Mouse (Mus musculus) kidney, postnatal 4 days (tissue): ENCODE data around the gene Ascc2.
"Not testable (repeated sequence)": the region's sequence is repeated elsewhere in the genome, so short reads cannot be mapped to it uniquely, and the experiment has no call there.

Experiments used
- DNase-seq, 2 experiments: peaks; one replicate each; pipeline ENCODE4 v3.0.0; 2021; ENCODE audit warnings: mixed read lengths in 2 of 2

Ascc2 gene

DNA sequence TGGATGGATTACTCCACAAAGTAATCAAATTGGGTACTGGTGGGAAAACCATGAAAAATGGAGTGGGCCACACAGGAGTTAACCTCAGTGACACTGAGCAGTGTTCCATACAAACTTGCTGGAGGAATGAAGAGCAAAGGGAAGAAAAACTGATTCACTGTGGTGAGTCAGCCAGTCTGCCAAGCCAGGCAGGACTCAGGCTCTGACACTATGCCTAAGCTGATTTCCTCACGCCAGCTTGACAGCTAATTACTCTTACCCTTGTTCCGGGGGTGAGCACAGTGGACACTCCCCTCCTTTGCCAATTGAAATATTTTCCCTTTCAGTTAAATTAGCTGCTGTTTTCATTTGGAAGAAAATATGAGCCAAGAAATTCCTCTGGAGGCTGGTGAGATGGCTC, 4.1 kb upstream of the Ascc2 start:
- DNase-seq = no peak

DNA sequence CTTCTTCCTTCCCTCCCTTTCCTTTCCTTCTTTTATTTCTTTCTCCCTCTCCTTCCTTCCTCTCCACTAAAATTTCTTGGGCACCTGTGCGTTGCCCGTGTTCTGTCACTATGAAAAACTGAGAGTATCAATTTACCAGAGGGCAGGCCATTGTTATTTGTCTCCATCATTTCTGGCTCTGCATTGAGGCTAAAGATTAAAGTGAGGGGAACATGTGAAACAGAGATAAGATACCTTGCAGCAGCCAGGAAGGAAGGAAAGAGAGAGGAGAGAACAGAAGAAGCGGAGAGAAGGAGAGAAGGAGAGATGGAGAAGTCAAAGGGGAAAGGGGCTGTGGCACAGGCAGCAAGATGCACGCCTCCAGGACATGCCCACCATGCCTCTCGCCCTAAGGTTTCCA, 3.2 kb upstream of the Ascc2 start:
- no peak for DNase-seq

DNA sequence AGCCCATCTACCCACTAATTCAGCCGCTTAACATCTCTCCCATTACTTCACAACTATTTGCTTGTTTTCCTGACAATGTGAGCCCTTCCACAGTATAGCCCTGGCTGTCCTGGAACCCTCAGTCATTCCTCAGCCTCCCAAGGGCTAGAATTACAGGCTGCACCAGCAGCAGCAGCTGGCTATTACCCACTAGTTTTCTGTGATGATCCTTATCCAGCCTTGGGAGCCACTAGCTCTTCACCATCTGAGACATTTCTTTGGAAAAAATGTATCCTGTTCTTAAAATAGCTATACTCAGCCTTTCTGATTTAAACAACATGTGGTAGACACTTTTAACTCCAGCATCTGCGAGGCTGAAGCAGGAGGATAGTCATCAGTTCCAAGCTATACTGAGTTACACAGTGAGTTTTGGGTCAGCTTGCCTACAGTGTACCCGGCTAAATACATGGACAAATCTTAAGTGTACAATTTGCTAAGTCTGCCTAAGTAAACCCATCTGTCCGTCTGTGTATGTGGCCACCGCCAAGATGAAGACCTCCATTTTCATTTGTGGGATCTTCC, 685 bp upstream of the Ascc2 start:
- DNase-seq = no peak

DNA sequence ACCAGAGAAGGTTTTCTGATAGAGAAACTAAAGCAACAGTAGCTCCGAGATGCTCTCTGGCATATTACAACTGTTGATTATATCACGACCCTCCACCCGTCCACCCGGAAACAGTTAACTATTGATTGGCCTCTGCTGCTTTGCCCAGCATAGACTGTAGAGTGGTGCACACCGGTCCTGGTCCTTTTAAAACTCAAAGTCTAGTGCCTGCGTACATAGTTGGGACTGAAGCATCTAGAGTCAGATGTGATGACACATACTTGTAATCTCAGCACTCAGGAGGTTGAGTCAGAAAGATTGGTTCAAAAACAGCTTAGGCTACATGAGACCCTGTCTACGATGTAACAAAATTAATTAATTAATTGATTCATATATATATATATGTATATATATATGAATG, 714 bp downstream of the Ascc2 start:
- no peak for DNase-seq

DNA sequence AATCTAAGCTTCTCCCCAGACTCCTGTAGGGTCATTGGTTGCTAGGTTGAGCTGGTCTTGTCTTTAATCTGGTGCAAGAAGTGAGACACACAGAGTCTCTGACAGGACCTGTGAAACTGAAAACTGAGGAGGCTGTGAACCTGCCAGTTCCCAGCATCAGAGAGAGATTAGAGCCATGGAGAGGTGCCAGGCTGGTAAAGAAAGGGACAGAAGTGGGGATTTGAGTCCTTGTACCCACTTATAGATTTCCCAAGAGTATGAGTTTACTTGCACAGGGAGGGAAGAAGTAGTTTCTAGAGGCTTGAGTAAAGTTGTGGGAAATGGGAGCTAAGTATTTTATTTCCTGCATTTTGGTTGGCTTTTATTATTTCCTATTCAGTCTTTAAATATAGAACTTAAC, 3.6 kb downstream of the Ascc2 start:
- DNase-seq = no peak

DNA sequence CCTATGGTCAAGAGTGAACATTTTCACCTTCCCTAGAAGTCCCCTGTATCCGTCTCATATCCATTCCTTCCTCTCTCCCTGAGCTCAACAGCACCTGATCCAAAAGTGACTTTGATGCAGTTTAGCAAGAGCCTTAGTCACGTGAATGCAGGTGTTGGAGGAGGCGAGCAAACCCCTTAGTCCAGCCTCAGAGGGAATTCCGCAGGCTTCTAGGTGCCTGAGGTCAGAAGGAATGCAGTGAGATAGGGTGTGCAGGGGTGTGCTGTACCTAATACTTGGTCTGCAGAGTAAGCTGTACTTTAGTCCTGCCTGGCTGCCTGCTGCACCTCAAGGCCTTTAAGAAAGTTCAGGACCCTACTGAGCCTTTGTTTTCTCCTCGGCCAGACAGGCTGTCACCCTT, 6.2 kb downstream of the Ascc2 start:
- DNase-seq = no peak

DNA sequence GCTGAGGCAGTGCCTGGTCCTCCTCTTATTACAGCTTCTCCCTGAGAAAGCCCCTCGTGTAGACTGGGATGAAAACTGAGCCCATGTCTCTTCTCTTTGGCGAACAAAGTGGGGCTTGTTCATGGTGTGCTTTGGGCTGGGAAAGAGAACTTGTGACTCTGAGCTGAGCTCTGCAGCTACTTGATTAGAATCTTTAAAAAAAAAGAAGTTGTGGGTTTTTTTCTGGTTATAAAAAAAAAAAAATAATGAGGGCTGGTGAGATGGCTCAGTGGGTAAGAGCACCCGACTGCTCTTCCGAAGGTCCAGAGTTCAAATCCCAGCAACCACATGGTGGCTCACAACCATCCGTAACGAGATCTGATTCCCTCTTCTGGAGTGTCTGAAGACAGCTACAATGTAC, 7.6 kb downstream of the Ascc2 start:
- DNase-seq = not testable (repeated sequence)

DNA sequence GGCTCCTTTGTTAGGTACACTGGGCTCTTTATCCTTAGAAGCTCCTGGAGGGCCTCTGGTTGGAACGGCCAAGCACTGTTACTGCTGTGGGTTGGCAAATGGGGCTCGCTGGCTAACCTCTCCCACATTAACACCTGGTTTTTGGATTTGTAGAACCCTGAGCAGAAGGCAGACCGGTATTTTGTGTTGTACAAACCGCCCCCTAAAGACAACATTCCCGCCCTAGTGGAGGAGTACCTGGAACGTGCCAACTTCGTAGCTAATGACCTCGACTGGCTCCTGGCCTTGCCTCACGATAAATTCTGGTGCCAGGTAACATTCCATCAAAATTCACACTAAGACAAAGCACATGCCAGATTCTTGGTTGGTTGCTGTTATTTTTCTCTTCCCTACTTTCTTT, 8.9 kb downstream of the Ascc2 start:
- DNase-seq = no peak

DNA sequence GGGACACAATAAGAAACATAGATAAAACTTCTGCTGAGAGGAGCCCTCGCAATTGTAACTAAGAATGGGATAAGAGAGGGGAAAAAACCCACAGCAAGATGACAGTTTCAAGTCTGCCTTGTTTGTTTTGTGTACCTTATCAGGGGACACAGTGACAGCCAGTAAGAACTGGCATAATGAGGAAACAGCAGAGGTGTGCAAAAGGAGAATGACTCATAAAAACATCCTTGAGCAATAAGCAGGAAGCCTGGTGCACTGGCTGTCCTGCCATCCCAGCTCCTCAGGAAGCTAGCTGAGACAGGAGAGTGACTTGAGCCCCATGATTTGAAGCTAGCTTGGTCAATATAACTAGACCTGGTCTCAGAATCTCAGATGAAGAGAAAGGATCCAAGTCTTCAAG, 22.3 kb downstream of the Ascc2 start:
- no peak for DNase-seq

DNA sequence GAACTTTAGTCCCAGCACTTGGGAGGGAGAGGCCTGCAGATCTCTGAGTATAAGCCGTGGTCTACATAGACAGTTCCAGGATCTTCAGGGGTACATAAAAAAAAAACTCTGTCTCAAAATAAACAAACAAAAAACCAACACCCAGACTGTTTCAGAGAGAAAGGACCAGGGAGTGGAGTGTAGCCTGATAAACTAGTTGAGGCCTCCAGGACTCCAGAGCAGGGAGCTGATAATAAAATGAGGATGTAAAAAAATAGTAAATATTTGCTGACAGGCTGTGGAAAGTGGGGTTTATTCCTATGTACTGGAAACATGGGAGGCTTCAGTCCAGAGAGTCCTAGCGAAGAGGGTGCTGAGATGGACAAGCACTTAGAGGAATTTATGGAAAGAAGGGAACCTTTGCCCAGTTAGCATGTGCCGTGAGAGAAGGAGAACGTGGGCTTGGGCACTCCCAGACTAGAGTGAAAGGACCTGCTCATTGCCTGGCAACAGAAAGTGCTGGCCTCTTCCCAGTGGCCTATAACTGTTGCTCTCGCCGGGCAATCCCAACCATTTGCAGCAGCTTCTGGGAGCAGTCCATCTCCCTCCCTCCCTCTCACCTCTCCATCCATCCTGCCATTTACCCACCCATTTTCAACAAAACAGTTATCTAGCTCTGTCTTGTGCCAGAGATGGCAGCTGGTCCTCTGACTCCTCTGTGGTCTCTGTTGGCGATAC, 22.9 kb downstream of the Ascc2 start:
- DNase-seq = no peak

DNA sequence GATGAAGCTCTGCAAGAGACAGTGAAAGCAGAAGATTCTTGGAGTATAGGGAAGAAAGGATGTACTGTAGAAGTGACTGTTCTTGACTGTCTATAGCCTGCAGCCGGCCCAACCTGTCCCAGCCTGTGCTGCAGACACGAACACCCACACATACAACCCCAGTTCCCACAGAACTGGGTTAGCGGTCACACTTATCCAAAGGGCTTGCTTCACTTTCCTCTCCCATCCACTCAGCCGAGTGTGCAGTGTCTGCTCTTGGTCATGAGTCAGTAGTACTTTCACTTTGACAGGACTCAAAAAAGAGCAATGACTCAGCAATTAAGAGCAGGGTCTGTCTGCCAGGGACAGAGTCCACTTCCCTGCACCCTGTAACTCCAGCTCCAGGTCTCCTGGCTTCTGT, 23.8 kb downstream of the Ascc2 start:
- no peak for DNase-seq

DNA sequence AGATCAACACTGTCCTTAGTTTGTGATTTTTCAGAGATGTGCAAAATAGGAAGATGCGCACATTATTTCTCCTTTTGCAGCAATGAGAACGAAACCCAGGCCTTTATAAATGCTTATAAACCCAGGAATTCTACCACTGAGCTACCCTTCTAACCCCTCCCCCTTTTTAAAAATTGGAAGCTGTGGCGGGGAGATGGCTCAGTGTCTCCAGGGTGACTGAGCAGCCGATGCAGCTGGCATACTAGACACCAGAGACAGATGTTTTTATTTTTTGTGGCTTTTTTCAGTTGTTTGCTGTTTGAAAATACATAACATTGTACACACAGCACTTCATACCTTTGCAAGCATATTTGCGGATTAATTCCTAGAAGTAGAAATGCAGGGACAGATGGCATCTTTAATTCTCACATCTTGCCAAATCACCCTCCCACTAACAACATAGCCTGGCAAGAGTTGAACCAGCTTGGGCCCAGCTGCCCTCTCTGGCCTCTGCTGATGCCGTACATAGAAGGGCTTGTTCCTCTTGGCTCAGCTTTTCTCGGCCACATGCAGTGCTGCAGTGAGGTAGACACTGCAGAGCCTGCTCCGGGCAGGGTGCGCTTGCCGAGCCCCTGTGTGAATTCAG, 24.4 kb downstream of the Ascc2 start:
- DNase-seq = no peak

DNA sequence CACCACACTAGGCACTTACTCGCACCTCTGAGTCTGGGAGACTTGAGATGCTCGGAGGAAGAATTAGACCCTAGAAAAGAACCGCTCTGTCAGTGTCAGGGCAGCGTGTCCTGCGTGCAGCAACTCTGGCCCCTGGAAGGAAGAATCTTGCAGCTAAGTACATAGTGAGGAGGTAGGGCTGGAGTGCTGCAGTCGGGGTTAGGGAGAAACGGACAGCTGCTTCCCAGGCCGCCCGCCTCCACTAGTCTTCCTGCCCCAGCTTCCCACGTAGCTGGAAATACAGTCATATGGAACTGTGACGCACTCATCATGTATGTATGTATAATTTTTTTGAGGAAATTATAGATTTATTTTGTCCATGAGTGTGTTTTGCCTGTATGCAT, 24.9 kb downstream of the Ascc2 start:
- DNase-seq = no peak

DNA sequence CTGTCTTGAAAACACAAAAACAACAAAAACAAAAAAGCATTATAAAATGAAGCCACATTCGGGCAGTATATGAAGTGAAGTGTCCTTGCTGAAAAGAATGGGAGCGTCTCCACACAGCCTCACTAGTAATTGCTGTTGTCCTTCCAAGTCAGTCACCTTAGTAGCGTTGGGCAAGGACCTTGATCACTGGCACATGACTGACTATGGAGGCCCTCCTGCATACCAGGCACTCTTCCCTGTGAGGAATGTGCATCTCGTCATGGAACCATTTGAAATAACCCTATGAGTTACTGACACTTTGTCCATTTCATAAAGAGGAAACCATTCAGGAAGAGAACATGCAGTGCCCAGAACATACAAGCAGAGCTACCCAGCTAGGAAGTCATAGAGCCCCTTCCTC, 34.2 kb downstream of the Ascc2 start:
- DNase-seq = no peak

DNA sequence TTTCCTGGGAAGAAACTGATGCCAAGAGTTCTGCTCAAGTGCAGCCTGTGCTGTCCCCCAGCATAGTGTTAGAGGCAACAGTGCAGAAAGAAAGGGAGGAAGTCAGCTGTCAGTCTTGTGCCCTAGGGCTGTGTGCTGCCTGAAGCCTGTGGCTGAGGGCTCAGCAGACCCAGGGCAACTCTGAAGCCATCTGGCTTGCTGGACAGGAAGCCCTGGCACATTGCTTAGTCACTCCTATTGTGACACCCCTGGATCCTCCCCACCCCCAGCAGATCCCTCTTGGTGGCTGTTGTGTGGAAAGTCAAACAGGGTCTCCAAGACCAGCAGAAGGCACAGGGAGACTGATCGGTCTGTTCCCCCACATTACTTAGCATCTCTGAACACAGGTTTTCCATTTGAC, 37.0 kb downstream of the Ascc2 start:
- no peak for DNase-seq

DNA sequence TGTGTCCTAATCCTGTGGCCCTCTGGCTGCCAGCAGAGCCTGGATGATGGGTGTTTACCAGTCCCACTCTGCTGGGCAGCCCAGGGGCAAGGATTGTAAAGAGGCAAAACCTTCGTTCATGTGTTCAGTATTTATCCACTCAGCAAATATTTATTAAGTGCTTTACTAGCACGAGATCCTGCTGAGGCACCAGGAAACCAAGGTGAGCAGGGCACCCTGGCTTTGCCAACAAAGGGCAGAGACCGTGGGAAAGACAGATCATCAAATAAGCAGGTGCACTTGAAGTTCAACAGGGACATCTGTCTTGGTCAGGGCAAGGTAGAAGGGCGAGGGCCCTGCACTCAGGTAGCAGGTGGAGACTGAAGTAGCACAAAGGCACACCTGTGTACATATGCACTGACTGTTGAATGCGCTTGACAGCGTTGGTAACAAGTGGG, 37.6 kb downstream of the Ascc2 start:
- DNase-seq = no peak

DNA sequence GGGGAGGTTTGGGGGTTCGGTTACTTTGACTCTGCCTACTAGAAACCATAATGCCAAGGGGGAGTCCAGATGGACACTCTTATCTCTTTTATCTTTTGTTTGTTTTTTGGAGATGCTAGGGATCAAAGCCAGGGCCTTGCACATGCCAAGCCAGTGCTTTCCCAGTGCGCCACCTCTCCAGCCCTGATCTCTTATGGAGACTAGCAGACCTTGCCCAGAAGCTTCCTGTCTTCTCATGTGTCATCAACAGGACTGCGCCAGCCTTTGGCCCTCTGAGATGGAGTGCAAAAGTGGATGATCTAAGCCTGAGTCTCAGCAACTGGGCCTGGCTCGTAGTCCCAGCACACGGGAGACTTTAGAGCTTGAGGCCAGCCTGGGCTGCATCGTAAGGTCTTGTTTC, 38.1 kb downstream of the Ascc2 start:
- no peak for DNase-seq

DNA sequence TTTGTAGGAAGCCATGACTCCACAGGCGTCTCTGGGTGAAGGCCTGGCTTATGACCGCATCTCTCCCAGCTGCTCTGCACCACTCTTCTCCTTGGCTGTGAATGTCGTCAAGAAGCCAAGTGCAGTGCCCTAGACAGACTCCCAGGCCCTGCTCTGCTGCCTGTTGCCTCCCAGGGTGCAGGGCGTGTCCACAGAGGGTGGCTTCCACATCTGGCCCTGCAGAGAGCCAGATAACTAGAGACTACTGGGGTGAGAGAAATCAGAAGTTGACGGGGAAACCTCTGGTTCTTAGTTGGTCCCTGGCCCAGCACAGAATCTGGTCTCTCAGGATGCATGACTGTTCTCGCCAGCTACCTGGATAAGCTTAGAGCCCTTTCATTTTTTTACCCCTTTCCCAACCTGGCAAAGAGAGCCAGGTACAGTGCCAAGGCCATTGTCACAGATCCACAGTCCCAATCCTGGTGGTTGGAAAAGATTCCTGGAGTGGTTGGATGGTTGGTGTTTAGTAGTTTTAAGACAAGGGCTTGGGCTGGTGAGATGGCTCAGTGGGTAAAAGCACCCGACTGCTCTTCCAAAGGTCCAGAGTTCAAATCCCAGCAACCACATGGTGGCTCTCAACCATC, 39.8 kb downstream of the Ascc2 start:
- no peak for DNase-seq

DNA sequence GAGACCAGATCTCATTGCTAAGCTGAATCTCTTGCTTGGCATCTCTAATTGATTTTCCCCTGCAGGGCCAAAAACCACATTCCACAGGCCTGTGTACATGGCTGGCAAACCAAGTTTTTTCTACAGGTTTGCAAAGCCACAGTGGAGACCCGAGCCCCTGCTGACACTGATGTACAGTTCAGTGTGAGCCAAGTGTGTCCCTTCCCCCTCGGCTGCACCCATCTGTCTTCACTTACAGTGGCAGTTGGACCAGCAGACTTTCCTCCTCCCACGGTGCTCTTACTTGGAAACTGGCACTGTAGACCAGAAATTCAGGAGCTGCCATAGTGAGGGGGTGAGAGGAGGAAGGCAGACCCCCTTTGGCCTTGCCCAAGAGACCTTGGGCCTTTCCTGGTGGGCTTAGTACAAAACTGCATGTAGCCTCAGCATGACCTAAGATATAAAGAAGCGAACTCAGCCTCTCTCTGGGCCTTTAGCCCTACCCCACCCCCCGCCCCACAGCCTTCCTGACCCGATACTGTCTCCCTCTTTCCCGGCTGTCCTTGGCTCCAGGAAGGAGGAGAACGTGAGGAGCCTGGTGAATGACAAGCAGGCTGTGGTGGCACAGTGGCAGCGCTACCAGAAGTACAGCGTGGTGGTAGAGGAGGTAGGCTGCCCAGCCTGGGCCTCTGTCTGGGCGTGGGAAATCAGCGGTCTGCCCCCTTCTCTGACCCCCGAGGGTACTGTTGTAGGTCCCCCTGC, 41.3 kb downstream of the Ascc2 start:
- no peak for DNase-seq

DNA sequence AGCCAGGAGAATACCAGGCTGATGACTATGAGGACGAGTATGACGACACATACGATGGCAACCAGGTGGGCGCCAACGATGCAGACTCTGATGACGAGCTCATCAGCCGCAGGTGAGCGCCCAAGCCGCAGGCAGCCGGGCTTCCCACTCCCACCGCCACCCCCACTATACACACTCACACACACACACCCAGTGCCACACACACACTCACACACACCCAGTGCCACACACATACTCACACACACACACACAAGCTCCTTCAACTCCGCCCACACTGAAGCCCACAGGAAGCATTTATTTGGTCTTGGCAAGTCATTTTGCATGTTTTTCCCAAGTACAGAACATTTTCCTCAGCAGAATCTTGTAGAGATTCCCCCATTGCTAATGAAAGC, 41.9 kb downstream of the Ascc2 start:
- no peak for DNase-seq

DNA sequence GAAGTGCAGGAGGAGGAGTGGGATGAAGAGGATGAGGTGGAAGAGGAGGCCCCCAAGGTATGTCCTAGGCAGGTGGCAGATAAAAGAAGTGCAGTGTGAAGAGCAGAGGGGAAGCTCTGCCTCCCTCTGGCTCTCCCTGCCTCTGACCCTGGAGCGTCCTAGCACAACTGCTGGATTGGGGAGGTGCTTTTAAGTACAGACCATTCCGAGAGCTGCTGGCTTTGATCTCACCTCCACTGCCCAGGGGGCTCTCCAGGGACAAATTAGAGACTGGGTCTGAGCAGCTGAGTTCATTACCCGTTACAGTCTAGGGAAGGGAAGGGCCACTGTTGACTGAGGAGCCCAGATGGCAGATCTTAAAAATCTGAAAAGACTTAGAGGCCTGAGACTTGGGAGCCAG, 42.6 kb downstream of the Ascc2 start:
- no peak for DNase-seq

DNA sequence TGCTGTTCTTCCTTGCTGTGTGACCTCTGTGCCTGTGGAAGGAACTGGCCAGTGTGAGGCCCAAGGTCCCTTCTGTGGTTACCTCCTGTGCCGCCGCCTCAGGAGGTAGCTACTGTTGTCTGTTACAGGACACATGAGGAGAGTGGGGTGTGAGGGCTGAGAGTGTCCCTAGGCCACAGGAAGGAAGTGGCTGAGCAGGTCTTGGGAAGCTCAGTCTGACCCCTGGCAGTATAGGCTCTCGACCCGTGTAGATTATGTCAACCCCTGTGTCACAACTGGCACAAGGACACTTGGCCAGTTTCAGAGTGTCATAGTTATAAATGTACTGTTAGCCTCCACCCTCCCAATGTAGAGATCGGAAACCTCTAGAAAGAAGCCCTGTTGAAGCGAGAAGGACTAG, 46.0 kb downstream of the Ascc2 start:
- no peak for DNase-seq

DNA sequence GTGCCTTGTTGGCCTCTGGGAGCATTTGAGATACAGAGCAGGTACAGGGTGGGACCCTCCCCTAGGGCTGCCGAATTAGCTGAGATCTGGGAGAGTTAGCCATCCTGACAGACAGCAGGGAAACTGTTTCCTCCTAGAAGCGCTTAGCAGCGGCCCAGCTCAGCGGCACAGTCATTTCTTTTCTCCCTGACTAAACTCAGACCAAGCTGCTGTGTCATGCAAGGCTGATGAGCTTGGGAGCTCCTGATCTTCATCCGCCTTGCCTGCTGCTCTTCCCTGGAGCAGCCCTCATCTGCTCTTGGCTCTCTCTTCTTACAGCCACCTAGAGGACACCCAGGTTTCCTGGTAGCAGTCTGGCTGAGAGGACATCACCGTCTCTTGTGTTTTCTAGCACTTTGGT, 46.6 kb downstream of the Ascc2 start:
- DNase-seq = no peak

DNA sequence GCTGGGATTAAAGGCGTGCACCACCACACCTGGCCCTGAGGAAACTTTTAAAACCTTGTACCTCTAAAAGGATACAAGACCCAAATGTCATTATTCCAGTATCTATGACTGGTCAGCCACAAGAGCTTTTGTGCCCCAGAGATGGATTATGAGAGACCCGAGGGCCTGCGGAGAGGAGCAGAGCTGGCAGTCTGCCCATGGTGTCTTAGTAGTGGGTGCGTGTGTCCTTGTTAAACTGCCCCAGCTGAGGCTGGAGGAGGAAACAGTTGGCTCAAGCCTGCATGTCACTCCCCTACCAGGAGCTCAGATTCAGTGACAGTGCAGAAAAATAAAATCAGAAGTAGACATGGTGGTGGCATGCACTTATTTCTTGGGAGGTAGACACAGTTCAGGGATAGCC, 47.5 kb downstream of the Ascc2 start:
- DNase-seq = no peak
